Comparison of ENCODE assay signal across 13 mouse cellular contexts in genomic region chr7:34403876-34404275, GRCm38 (mm10).
"Had no signal": no experiment of that assay in that cellular context is flagged by ENCODE, and none has a peak within 500 bp of the region (broad histone marks: within the 10 kb centered on the region; RNA-seq: fewer than 3 reads in every experiment).

No protein-coding gene starts in this region.

- H3K4me3 ChIP-seq: limb, embryonic 15.5 days; liver, embryonic 12.5 days; midbrain, embryonic 10.5 days; myocyte; neural tube, embryonic 15.5 days; stomach, embryonic 15.5 days had no signal

- ATAC-seq: liver, embryonic 12.5 days had no signal

- H3K27ac ChIP-seq: limb, embryonic 15.5 days; liver, embryonic 12.5 days; midbrain, embryonic 10.5 days; neural tube, embryonic 15.5 days; stomach, embryonic 15.5 days had no signal

- H3K9ac ChIP-seq: limb, embryonic 15.5 days; liver, embryonic 12.5 days; lung, embryonic 14.5 days; neural tube, embryonic 15.5 days; stomach, embryonic 15.5 days had no signal

- H3K9me3 ChIP-seq: limb, embryonic 15.5 days; liver, embryonic 12.5 days; midbrain, embryonic 10.5 days; neural tube, embryonic 15.5 days; stomach, embryonic 15.5 days had no signal

- DNase-seq: layer of hippocampus, adult 9-11 months; layer of hippocampus, postnatal 36 days; lung, embryonic 14.5 days; lung, postnatal 10 days; lung, postnatal 4 days; midbrain, embryonic 14.5 days; thymus, postnatal 36 days had no signal

- H3K36me3 ChIP-seq: limb, embryonic 15.5 days; liver, embryonic 12.5 days; midbrain, embryonic 10.5 days; neural tube, embryonic 15.5 days; stomach, embryonic 15.5 days had no signal

- H3K4me1 ChIP-seq: limb, embryonic 15.5 days; liver, embryonic 12.5 days; midbrain, embryonic 10.5 days; neural tube, embryonic 15.5 days; stomach, embryonic 15.5 days had no signal

- H3K27me3 ChIP-seq: limb, embryonic 15.5 days; liver, embryonic 12.5 days; neural tube, embryonic 15.5 days; stomach, embryonic 15.5 days had no signal

- H3K4me2 ChIP-seq: limb, embryonic 15.5 days; liver, embryonic 12.5 days; lung, embryonic 14.5 days; neural tube, embryonic 15.5 days; stomach, embryonic 15.5 days had no signal
